Mouse (Mus musculus) urinary bladder, postnatal 14 days (tissue): ENCODE data around the gene Ddx31.

Experiments used
- DNase-seq: peaks from one replicate; pipeline ENCODE4 v3.0.0; 2021; ENCODE audit warnings: low spot score

Gene Ddx31

GRCm38 (mm10) chr2:28863857-28864256, 23.7 kb downstream of the Ddx31 start:
- DNase-seq: no peak

- DNase-seq: no peak
Measured at GRCm38 (mm10) chr2:28867495-28867894, 27.3 kb downstream of the Ddx31 start.

DNA sequence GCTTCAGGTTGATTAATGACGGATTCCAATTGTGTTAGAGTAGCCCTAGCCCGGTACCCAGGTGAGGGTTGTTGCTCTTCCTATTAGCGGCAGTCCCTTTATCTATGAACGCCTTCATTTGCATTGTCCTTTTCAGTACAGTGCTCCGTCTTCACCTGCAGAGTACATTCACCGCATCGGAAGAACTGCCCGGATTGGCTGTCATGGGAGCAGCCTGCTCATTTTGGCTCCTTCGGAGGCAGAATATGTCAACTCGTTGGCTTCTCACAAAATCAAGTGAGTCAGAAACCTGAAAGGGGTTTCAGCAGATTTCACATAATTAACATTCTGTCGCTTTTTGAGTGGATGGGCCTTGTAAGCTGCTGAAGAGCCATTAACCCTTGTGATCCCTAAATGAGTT, 35.3 kb downstream of the Ddx31 start:
- DNase-seq: no peak

- DNase-seq: no peak
Measured at GRCm38 (mm10) chr2:28881275-28881674, 41.1 kb downstream of the Ddx31 start.

DNA sequence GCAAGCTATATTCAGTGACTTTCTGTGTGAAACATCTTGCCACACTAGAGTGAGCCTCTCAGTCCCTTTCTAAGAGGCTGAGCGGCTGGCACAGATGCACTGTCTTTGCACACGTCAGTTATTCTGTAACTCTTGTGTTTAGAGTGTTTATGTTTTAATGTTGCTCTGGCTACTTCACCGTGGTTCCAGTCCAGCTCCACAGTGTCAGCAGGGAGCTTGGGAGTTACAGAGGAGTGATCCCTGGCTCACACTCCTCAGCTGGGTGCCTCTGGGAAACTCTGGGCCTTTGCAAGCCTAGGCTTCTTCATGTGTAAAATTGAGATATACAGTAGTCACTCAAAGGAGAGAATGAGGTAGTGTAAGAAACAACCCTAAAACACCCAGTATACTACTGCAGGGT, 41.8 kb downstream of the Ddx31 start:
- DNase-seq: no peak

DNA sequence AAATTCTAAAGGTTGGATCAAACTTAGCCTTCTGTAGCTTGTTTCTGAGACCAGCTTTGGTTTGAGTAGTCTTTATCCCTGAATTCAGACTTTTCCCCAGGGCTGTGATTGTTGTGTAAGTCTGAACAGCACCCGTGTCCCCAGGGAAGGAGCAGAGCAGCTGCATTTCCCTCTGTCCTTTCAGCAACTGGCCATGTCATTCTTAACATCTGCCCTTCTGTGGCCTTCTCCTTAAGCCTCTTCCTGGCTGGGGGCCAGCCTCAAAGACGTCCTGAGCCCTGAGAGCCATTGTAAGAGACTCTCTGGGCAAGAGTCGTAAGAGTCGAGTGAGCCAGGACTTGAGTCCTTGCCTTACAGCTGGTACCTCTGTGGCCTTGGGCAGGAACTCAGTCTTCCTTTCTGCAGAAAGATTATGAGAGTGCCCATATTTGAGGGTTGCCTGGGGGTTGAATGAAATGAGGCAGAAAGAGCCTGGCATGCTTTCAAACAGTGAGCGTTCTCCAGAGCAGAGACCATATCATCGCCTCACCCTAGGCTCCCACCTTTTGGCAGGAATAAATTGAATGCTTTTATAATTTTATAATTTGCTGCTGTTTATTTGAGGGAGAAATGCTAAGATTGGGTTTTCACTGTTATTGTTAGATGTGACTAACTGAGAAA, 42.8 kb downstream of the Ddx31 start:
- DNase-seq: no peak

DNA sequence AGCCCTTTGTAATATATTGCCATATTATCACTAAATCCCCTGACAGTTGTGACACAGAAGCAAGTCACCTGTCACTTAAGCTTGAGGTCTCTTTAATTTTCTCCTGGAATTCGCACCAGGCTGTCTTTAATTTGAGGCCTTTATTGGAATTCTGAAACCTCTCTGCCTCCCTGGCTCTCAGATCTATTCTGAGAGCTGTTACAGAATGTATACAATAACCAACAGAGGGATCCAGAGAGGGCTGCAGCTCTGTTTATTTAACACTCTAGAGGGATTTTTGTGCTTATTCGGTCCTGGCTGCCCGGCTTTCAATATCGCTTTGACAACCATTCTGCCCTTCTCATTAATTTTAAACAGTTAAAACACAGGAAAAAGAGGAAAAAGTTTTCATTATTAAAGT, 44.7 kb downstream of the Ddx31 start:
- DNase-seq: no peak

DNA sequence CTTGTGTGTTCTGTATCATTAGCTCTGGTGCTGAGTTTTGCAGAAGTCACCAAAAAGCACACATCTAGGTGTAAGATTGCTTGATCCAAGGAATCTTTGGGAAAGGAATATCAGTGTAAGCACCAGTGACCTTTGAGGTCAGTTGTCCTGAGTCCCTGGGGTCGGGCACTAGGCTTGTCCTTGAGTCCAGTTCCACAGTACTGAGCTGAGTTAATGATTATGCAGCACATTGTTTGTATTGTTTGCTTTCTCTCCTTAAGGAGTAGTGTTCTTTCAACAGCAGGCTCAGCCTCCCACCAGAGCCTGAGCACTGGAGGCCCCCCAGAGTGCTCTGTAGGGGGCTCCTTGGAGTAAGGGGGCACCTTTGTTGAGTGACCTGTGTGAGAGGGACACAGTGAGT, 52.6 kb downstream of the Ddx31 start:
- no peak for DNase-seq

- no peak for DNase-seq
Measured at GRCm38 (mm10) chr2:28893526-28893925, 53.3 kb downstream of the Ddx31 start.

DNA sequence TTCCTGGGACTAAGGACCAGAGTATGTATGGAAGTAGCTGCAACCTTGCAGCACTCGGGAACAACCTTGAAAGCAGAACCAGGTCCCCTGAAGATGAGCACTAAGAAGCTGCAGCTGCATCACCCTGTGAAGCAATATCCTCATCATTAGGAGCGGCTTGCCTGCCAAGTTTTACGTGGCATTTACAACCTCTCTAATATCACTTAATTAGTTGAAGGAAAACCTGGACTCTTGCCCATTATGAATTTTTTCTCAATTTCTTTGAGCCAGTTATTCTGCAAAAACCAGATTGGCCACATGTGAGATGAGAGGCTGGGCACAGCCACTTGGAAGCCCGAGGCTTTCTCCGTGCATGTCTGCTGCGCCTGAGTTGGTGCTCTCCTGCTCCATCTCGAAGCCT, 55.7 kb downstream of the Ddx31 start:
- DNase-seq: no peak

- DNase-seq: no peak
Measured at GRCm38 (mm10) chr2:28897340-28897899, 57.2 kb downstream of the Ddx31 start.

- DNase-seq: no peak
Measured at GRCm38 (mm10) chr2:28902291-28902690, 62.1 kb downstream of the Ddx31 start.

DNA sequence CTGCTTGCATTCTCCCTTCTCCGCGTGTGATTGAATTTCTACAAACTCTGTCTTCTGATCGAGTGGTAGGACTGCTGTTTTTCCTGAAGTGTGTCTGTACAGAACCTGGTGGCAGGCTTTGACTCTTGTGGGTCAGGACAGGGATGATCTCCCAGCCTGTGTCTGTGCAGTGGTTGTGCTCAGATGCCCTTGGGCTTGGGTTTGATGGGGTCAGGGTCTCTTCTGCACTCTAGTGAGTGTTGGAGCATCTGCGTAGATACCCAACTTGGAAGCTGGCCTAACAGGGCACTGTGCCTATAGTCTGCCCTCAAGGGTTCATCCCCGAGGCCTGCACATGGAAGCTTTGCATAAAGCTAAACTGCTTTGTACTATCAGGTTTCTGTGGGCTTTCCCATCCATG, 63.7 kb downstream of the Ddx31 start:
- no peak for DNase-seq

DNA sequence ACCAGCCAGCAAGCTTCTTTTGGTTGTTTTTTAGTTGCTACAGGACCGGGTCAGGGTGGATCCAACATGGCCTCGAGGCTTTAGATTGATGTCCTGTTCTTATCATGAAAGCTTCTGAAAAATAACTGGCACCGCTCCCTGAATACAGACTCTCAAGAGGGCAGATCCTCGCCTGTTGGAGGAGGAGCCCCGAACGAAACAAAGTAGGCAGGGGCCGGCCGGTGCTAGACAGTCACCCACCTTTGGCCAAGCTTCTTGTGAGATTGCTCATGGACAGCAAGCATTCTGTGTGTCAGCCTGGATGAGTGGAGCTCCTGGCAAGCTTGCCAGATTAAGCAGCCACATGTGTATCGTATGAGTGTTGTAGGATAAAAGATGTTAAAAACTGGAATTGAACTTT, 64.6 kb downstream of the Ddx31 start:
- DNase-seq: no peak

- no peak for DNase-seq
Measured at GRCm38 (mm10) chr2:28905561-28905960, 65.4 kb downstream of the Ddx31 start.

DNA sequence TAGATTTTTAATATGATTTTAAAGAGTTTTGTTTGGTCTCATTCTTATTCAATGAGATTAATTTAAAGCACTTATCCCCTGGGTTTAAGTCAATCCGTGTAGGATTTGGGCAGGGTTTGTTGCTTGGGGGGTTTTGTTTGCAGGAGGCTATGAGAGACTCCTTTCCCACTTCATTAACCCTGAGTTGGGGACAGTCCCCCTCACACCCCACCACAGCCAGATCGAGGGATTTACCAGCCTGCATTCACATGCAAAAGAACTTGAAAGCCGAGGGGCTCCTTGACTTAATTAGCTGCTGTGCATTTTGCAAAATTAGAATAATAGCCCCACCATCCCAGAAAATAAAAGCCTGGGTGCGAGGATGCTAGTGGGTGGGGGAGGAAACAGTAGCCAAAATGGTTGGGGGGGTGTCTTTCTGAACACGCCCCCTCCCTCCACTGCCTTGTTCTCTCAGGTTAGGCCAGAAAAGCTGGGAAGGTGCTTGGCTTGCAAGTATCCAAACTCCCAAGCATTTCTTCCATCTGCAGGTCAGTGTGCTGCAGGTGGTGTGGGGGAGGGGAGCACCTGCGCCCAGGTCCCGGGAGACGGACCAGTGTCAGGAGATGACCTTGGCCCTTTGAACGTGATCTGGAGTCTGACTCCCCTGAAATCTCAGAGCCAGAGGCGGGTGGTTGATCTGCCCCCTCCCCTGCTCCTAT, 67.6 kb downstream of the Ddx31 start:
- no peak for DNase-seq

GRCm38 (mm10) chr2:28908389-28909153, 68.4 kb downstream of the Ddx31 start:
- DNase-seq: no peak

GRCm38 (mm10) chr2:28909186-28909817, 69.1 kb downstream of the Ddx31 start:
- no peak for DNase-seq

GRCm38 (mm10) chr2:28909818-28910710, 69.9 kb downstream of the Ddx31 start:
- DNase-seq: no peak

DNA sequence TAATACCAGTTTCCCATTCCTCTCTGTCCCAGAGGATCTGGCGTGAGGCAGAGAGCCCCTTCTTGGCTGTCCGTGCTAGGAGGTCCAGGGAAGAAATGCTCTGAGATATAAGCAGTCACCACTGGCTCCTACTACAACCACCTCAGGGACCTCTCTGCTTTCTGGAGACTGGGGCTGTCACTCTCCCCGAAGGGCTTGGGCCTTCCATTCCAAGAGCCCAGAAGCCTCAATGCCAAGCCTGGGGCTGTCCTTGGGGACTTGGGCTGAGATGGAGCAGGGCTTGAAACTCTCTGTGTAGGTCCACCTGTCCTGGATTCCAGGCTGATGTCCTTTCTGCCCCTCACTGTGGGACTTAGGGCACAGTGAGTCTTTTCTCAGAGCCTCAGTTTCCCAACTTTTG, 70.7 kb downstream of the Ddx31 start:
- DNase-seq: no peak

- no peak for DNase-seq
Measured at GRCm38 (mm10) chr2:28911331-28912038, 71.3 kb downstream of the Ddx31 start.
